Mouse (Mus musculus) megakaryocyte, embryonic 14.5 days (primary cell): ENCODE measurements at regions not wholly inside any gene's neighbourhood (a gene's known extent, or its start where the extent isn't known, plus 50 kb on each side); places are given as distances from the start of the nearest gene placed in this dataset.

ENCODE experiments used
- FLI1 ChIP-seq: IDR thresholded peaks from 2 replicates; pipeline ENCODE4 v1.6.1; 2012; ENCODE audit warnings: low read length, inconsistent platforms, mixed read lengths
- GATA1 ChIP-seq: IDR thresholded peaks from 3 replicates; pipeline ENCODE4 v1.6.1; 2012; ENCODE audit warnings: mixed read lengths, low read length, inconsistent platforms, borderline replicate concordance

GRCm38 (mm10) chr12:9934158-9934557 is 364.2 kb downstream of the Osr1 start:
- no peak for TF ChIP-seq FLI1
- TF ChIP-seq GATA1, result no peak
